Mouse (Mus musculus): ENCODE results near the gene Trak2. TPM values are rescaled to one million over a fixed set of nuclear protein-coding genes. Genes with fewer than 3 reads are reported as not detected.

Gene Trak2
- polyA plus RNA-seq (2014; fragmentation: Nextera tagmentation; extraction: Ambion mirVana): 12.8 and 13.5 TPM in 2 replicates

DNA sequence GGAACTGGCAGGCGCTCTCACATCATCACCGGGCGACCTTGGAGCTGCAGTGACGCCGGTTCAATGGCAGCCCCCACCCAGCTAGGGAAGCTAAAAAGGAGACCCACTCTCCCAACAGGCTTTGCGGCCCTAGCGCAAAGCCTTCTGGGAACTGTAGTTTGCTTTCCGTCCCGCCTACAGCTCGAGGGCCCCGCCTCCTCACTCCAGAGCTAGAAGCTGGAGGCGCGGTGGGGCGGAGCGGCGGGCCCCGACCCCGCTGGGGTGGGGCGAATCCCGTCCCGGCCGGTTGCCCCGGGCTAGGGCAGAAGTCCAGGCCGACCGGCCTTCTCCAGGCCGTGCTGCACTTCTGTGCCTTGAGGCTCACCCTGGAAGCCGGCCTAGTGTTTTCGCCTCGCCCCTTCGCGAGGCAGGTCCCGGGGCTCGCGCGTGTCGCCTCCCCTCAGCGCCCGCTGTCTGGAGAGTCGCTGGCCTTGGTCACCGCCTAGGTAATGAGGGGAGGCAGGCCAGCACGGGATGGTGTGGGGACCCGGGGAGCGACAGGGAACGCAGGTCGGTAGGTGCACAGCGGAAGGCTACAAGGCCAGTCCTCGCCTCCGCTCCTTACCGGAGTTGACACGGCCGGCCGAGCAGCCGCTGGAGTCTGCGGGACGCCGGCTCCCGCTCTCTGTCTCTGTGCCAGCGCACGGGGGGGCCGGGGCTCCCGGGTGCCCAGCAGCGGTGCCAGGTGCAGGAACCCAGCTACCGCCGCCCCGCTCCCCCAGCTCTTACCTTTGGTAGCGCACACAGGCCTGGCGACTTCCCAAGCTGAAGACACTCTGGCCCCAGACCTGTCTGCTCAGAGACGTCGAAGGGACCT, at the start of gene Trak2, which contains the start of gene Stradb:
Gene Trak2 (minus strand): TSS at position 65 of the 856 bp plus-strand sequence.
Gene Stradb (plus strand): TSS at position 157 of the 856 bp plus-strand sequence.
- H3K4me1 ChIP-seq (ENCODE audit: control insufficient read depth, insufficient read depth, low read length): peaks cover 12% of the 10 kb centered on the region; the same call in 1 of the 2 replicates
- H3K4me2 ChIP-seq (replicated peaks; ENCODE audit: low read depth, low read length): peak within 1 kb of the TSS; percentile 68
- peak; percentile 96 for ATAC-seq (ENCODE audit: insufficient number of reproducible peaks, insufficient read depth, low FRiP score, low read depth)
- no peaks in the 10 kb centered on the region for H3K9me3 ChIP-seq (ENCODE audit: control insufficient read depth, low read depth, low read length)
- H3K4me3 ChIP-seq (ENCODE audit: low read depth, low read length): peak within 1 kb of the TSS; percentile 95
- H3K27ac ChIP-seq (ENCODE audit: low read length): peak within 1 kb of the TSS; percentile 71
- no peaks in the 10 kb centered on the region for H3K36me3 ChIP-seq (ENCODE audit: control insufficient read depth, insufficient read depth, low read length)
- peak within 1 kb of the TSS; percentile 86 for H3K9ac ChIP-seq (replicated peaks; ENCODE audit: low read depth, low read length)
- H3K27me3 ChIP-seq (ENCODE audit: control insufficient read depth, insufficient read depth, low read length): no peaks in the 10 kb centered on the region
- WGBS: under 1% methylated on average over 69 of the region's 69 CpGs

DNA sequence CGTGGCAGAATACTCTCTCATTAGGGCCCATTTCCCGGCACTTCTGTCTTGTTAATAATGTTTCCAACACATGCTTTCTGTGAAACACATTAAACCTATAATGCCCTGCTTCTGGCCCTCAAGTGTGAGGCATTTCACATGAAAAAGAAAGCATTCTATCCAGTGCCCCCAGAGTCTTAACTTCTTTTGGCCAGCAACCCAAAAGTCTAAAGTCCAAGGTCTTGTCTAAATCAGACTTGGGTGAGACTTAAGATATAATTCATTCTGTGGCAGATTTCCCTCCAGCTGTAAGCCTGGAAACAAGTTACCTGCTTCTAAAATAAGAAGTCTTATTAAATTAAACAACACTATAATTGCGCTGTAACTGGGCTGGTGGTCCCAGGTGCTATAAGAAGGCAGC, 48.3 kb upstream of the Trak2 start:
- Histone ChIP-seq H3K27ac (ENCODE audit: low read length) (no peak overlapping the region), H3K4me1 (ENCODE audit: control insufficient read depth, insufficient read depth, low read length) (no peaks in the 10 kb centered on the region), H3K27me3 (ENCODE audit: control insufficient read depth, insufficient read depth, low read length) (no peaks in the 10 kb centered on the region), H3K9ac (replicated peaks; ENCODE audit: low read depth, low read length) (no peak overlapping the region), H3K9me3 (ENCODE audit: control insufficient read depth, low read depth, low read length) (no peaks in the 10 kb centered on the region), H3K4me3 (ENCODE audit: low read depth, low read length) (no peak overlapping the region), H3K4me2 (replicated peaks; ENCODE audit: low read depth, low read length) (no peak overlapping the region), H3K36me3 (ENCODE audit: control insufficient read depth, insufficient read depth, low read length) (no peaks in the 10 kb centered on the region)
- WGBS: 65% methylated on average over 3 of the region's 3 CpGs
- no peak for ATAC-seq (ENCODE audit: insufficient number of reproducible peaks, insufficient read depth, low FRiP score, low read depth)

GRCm38 (mm10) chr1:59009250-59009649, 36.0 kb upstream of the Trak2 start:
- Histone ChIP-seq H3K27me3 (ENCODE audit: control insufficient read depth, insufficient read depth, low read length) (no peaks in the 10 kb centered on the region), H3K4me1 (ENCODE audit: control insufficient read depth, insufficient read depth, low read length) (no peaks in the 10 kb centered on the region), H3K9me3 (ENCODE audit: control insufficient read depth, low read depth, low read length) (no peaks in the 10 kb centered on the region), H3K4me2 (replicated peaks; ENCODE audit: low read depth, low read length) (no peak overlapping the region), H3K27ac (ENCODE audit: low read length) (no peak overlapping the region), H3K36me3 (ENCODE audit: control insufficient read depth, insufficient read depth, low read length) (no peaks in the 10 kb centered on the region), H3K4me3 (ENCODE audit: low read depth, low read length) (no peak overlapping the region), H3K9ac (replicated peaks; ENCODE audit: low read depth, low read length) (no peak overlapping the region)
- no peak for ATAC-seq (ENCODE audit: insufficient number of reproducible peaks, insufficient read depth, low FRiP score, low read depth)
- 28% methylated on average over 4 of the region's 4 CpGs for WGBS

DNA sequence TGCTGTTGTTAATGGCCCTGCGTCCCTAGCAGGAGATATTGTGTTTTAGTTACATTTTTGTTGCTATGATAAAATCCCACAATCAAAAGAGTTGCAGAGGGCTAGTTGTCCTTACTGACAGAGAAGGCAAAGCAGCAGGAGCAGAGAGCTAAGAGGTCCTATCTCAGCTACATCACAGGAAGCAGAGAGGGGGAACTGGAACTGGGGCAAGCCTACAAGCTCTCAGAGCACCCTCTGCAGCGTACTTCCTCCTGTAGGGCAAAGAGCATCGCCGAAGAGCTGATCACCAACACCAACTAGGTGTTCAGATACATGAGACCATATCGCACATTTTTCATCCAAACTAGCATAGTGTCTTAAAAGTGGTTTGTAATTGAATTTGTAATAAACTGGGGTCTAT, 22.1 kb upstream of the Trak2 start:
- Histone ChIP-seq H3K9ac (replicated peaks; ENCODE audit: low read depth, low read length) (no peak overlapping the region), H3K27me3 (ENCODE audit: control insufficient read depth, insufficient read depth, low read length) (no peaks in the 10 kb centered on the region), H3K4me3 (ENCODE audit: low read depth, low read length) (no peak overlapping the region), H3K27ac (ENCODE audit: low read length) (no peak overlapping the region), H3K4me1 (ENCODE audit: control insufficient read depth, insufficient read depth, low read length) (no peaks in the 10 kb centered on the region), H3K9me3 (ENCODE audit: control insufficient read depth, low read depth, low read length) (no peaks in the 10 kb centered on the region), H3K36me3 (ENCODE audit: control insufficient read depth, insufficient read depth, low read length) (peaks cover 7% of the 10 kb centered on the region), H3K4me2 (replicated peaks; ENCODE audit: low read depth, low read length) (no peak overlapping the region)
- ATAC-seq (ENCODE audit: insufficient number of reproducible peaks, insufficient read depth, low FRiP score, low read depth): no peak
- WGBS: 89% methylated on average over 5 of the region's 5 CpGs

DNA sequence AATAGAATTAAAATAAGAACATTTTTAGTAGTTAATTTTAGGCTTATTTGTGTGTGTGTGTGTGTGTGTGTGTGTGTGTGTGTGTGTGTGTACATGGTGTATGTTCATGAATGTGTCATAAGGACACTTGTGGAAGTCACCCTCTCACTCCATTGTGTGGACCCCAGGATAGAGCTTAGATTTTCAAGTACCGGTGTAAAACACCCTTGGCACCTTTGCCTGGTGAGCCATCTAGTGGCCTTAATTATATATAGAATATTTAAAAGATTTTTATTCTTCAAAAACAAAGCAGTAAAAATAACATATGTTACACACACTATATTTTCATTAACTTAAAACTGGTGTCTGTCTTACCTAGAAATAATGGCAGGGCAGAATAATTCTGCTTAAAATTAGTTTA, 20.5 kb upstream of the Trak2 start:
- Histone ChIP-seq H3K27ac (ENCODE audit: low read length) (no peak overlapping the region), H3K4me1 (ENCODE audit: control insufficient read depth, insufficient read depth, low read length) (no peaks in the 10 kb centered on the region), H3K9me3 (ENCODE audit: control insufficient read depth, low read depth, low read length) (no peaks in the 10 kb centered on the region), H3K4me2 (replicated peaks; ENCODE audit: low read depth, low read length) (no peak overlapping the region), H3K36me3 (ENCODE audit: control insufficient read depth, insufficient read depth, low read length) (peaks cover 7% of the 10 kb centered on the region), H3K9ac (replicated peaks; ENCODE audit: low read depth, low read length) (no peak overlapping the region), H3K4me3 (ENCODE audit: low read depth, low read length) (no peak overlapping the region), H3K27me3 (ENCODE audit: control insufficient read depth, insufficient read depth, low read length) (no peaks in the 10 kb centered on the region)
- 19% methylated on average over 1 of the region's 1 CpGs for WGBS
- ATAC-seq (ENCODE audit: insufficient number of reproducible peaks, insufficient read depth, low FRiP score, low read depth): no peak

- Histone ChIP-seq H3K4me2 (replicated peaks; ENCODE audit: low read depth, low read length) (no peak overlapping the region), H3K4me1 (ENCODE audit: control insufficient read depth, insufficient read depth, low read length) (no peaks in the 10 kb centered on the region), H3K9me3 (ENCODE audit: control insufficient read depth, low read depth, low read length) (no peaks in the 10 kb centered on the region), H3K4me3 (ENCODE audit: low read depth, low read length) (no peak overlapping the region), H3K27me3 (ENCODE audit: control insufficient read depth, insufficient read depth, low read length) (no peaks in the 10 kb centered on the region), H3K9ac (replicated peaks; ENCODE audit: low read depth, low read length) (no peak overlapping the region), H3K27ac (ENCODE audit: low read length) (no peak overlapping the region), H3K36me3 (ENCODE audit: control insufficient read depth, insufficient read depth, low read length) (peaks cover 7% of the 10 kb centered on the region)
- WGBS: 81% methylated on average over 7 of the region's 7 CpGs
- ATAC-seq (ENCODE audit: insufficient number of reproducible peaks, insufficient read depth, low FRiP score, low read depth): no peak
Observed at GRCm38 (mm10) chr1:58993144-58993543, 19.9 kb upstream of the Trak2 start.

GRCm38 (mm10) chr1:58984586-58984985, 11.4 kb upstream of the Trak2 start:
- Histone ChIP-seq H3K9ac (replicated peaks; ENCODE audit: low read depth, low read length) (no peak overlapping the region), H3K4me1 (ENCODE audit: control insufficient read depth, insufficient read depth, low read length) (no peaks in the 10 kb centered on the region), H3K4me2 (replicated peaks; ENCODE audit: low read depth, low read length) (no peak overlapping the region), H3K27ac (ENCODE audit: low read length) (no peak overlapping the region), H3K27me3 (ENCODE audit: control insufficient read depth, insufficient read depth, low read length) (no peaks in the 10 kb centered on the region), H3K9me3 (ENCODE audit: control insufficient read depth, low read depth, low read length) (no peaks in the 10 kb centered on the region), H3K36me3 (ENCODE audit: control insufficient read depth, insufficient read depth, low read length) (peaks cover 19% of the 10 kb centered on the region), H3K4me3 (ENCODE audit: low read depth, low read length) (no peak overlapping the region)
- no peak for ATAC-seq (ENCODE audit: insufficient number of reproducible peaks, insufficient read depth, low FRiP score, low read depth)
- whole genome bisulfite sequencing: 89% methylated on average over 5 of the region's 5 CpGs

GRCm38 (mm10) chr1:58982276-58982675, 9.0 kb upstream of the Trak2 start:
- H3K9me3 ChIP-seq (ENCODE audit: control insufficient read depth, low read depth, low read length): no peaks in the 10 kb centered on the region
- H3K9ac ChIP-seq (replicated peaks; ENCODE audit: low read depth, low read length): no peak overlapping the region
- no peak for ATAC-seq (ENCODE audit: insufficient number of reproducible peaks, insufficient read depth, low FRiP score, low read depth)
- no peaks in the 10 kb centered on the region for H3K4me1 ChIP-seq (ENCODE audit: control insufficient read depth, insufficient read depth, low read length)
- H3K4me3 ChIP-seq (ENCODE audit: low read depth, low read length): no peak overlapping the region
- no peaks in the 10 kb centered on the region for H3K27me3 ChIP-seq (ENCODE audit: control insufficient read depth, insufficient read depth, low read length)
- peaks cover 20% of the 10 kb centered on the region for H3K36me3 ChIP-seq (ENCODE audit: control insufficient read depth, insufficient read depth, low read length)
- no peak overlapping the region for H3K4me2 ChIP-seq (replicated peaks; ENCODE audit: low read depth, low read length)
- 85% methylated on average over 3 of the region's 3 CpGs for WGBS
- no peak overlapping the region for H3K27ac ChIP-seq (ENCODE audit: low read length)
